Mouse (Mus musculus) frontal cortex, postnatal 36 days (tissue): Measurements from ENCODE around the gene Trappc11.
A peak's percentile ranks its signal among the peaks of the same experiment; 100 is the strongest.

Experiments
- DNase-seq, 2 experiments: peaks; one replicate each; pipeline ENCODE4 v3.0.0; 2022; ENCODE audit warnings: low spot score in 2 of 2

Trappc11 gene

DNA sequence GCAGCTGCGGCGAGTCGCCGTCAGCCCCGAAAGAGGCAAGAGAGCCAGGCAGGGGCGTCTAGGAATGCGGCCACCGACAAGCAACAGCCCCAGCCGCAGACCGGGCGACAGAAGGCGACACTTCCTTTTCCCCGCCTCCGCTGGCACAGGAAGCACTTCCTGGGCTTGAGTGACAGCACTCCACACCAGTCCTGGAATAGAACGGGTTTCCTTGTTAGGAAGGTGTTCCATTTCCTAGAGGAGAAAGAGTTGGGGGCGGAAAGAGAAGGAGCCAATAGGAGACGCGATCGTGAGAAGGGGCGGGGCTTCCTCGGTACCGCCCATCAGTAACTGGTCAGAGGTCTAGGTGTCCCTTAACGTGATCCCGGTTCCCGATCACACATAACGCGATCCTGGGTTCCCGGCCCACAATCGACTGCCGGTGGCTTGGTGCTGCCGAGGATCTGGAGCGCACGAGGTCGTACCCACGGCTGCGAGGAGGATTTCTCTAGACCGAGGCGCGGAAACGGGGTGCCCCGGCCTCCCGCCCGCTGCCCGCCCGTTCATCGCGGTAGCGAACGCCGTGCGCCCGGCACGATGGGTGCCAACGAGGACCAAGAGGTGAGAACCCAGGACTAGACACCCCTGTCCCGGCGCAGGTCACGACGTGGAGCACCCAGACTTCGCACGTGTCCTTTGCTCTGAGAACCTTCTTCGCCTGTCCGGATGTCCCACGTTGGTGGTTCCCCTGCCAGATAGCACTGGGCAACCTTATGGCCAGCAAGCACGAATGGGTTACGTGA is at the start of gene Trappc11, which contains the start of gene Rwdd4a:
TSS of gene Trappc11 (minus strand) at position 127 of the 782 bp plus-strand sequence.
TSS of gene Rwdd4a (plus strand) at position 321 of the 782 bp plus-strand sequence.
- peak; percentile 94 to 98 for DNase-seq

DNA sequence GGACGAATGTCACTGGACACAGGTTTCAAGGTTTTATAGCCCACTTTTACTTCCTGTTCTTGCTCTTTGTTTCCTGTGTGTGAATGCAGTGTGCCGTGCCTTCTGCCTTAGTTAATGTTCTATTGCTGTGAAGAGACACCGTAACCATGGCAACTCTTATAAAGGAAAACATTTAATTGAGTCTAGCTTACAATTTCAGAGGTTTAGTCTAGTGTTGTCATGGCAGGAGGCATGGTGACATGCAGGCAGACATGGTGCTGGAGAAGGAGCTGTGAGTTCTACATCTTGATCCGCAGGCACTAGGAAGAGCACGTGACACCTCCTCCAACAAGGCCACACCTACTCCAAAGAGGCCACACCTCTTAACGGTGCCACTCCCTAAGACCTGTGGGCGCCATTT is 48.2 kb upstream of the Trappc11 start:
- DNase-seq, result no peak

DNA sequence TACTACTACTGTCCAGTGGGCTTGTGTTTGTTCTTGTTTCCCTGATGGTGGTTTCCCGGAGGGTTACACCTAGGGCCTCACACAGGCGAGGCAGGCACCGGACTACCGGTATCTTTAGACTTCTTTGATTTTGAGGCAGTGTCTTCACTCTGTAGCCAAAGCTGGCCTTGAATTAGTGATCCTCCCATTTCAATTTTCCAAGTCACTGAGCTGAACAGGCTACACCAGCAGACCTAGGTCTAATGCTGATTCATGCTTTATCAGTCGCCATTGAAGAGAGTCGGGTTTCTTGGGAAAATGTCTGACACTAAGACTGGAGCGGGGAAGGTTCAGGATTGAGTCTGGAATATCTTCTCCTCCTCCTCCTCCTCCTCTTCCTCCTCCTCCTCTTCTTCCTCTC is 40.2 kb upstream of the Trappc11 start:
- DNase-seq, result no peak

DNA sequence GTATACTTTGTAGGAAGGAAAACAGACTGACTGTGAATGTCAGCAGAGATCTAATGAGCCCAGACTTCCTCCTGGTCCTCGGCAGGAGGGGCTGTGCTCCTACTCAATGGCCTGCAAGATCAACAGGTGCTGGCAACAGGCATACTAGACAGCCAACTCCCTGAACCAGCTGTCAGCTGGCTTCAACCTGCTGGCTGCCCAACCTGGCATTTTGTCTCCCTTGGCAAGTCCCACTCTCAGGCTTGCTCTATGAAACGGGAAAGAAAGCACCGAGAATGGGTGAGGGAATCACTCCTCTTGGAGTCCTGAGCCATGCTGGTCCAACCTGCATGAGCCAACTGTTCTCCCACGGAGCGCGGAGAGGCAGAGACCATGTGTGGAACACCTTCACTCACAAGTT is 36.9 kb upstream of the Trappc11 start:
- no peak for DNase-seq

DNA sequence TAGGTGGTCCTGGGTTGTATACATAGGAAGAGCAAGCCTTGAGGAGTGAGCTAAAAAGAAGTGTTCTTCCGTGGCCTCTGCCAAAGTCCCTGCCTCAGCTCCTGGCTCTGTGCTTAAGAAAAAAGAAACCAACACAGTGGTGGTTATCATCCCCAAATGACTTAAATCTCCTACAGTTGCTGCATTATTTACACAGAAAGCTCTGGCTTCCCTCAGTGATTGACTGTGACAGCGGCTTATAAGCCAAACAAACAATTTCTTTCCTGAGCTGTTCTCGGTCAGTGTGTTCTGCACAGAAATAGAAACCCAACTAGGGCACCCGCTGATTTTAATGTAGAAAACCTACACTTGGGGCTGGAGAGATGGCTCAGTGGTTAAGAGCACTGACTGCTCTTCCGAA is 34.8 kb upstream of the Trappc11 start:
- DNase-seq, result no peak

DNA sequence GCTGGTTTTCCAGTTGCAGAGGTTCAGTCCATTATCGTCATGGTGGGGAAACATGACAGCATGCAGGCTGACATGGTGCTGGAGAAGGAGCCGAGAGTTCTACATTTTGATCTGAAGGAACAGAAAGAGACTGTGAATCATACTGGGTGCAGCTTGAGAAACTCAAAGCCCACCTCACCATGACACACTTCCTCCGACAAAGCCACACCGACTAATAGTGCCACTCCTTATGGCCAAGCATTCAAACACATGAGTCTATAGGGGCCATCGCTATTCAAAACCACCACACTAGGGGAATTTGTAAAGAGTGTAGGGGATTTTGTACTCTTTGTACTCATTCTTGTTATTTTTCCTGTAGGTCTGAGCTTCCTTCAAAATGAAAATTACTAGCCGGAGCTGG is 33.3 kb upstream of the Trappc11 start:
- no peak for DNase-seq

DNA sequence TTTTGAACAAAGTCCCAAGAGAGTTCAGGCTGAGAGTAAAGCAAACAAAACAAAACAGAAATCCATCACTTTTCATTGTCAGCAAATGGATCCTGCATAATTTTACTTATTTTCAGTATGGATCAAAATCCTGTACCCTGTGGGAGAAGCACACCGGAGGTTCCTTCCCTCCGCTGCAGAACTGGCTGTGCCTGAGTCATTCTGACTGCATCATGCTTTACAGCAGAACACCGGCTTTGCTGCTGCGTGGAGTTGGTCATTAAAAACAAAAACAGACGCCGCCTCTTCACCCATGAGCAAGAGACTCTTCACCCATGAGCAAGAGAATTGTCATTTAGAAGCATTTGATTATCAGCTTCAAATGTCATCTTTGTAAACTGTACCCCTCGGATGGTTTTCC is 27.5 kb upstream of the Trappc11 start:
- DNase-seq, result no peak

DNA sequence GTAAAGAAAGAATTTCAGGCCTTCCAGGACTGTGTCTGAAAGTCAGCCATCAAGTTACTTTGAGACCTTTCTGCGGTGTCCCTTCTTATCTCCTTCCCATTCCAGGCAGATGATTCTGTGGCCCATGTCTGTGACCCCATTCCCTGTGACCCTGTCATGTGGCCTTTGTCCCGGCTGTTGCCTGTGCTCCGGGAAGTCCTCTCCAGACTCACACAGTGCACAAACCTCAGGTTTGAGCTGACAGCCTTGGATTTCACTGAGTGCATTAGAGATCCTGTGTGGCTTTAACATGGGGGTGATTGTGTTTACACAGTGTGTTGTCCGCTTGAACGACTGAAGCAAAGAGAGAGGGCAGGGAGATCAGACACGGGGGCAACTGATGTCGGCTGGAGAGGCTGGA is 25.0 kb upstream of the Trappc11 start:
- no peak for DNase-seq

DNA sequence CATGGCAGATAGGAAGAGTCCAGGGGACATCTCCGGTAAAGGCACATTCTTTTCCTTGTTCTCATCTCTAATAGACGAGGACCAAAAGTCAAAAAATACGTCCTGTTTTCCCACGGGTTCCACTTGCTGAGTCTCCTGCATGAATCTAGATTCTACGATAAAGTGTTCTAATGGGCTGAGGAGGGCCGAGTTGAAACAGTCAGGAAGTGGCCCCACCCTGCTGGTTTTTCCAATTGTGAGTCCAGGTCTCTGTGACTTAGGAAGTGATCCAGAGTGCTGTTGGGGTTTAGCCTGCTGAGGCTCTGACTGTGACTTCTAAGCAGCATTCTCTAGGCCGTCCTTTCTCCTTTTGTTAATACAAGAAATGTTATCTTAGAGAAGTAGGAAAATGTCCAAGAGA is 23.2 kb upstream of the Trappc11 start:
- no peak for DNase-seq

DNA sequence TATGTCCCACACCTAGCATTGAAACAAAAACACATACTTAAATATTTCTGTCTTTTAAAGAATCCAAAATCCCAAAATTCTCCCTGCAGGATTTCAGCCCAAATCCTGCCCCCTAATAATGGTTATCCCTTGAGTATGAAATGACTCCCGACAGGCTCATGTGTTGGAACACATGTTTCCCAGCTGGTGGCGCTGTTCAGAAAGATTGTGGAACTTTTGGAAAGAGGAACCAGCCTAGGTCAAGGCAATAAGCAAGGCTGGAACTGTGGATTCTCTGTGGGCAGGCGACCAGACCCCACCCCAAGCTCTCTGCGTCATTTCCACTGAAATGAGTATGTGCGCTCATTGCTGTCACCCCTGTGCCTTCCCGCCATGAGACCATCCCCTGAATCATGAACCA is 20.3 kb upstream of the Trappc11 start:
- no peak for DNase-seq

DNA sequence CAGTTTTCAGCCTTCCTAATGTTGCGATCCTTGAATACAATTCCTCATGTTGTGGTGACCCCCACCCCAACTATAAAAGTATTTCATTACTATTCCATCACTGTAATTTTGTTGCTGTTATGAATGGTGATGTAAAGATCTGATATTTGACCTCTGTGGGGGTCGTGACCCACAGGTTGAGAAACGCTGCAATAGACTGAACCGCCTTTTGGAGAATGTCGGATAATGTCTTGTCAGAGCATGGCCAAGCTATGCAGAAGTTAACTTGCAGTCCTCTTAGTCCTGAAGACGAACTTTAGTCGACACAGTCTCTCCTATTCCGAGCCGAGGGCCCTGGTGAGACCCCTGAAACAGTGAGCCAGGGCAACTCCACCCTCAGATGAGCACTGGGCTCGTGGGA is 13.8 kb upstream of the Trappc11 start:
- DNase-seq, result no peak

DNA sequence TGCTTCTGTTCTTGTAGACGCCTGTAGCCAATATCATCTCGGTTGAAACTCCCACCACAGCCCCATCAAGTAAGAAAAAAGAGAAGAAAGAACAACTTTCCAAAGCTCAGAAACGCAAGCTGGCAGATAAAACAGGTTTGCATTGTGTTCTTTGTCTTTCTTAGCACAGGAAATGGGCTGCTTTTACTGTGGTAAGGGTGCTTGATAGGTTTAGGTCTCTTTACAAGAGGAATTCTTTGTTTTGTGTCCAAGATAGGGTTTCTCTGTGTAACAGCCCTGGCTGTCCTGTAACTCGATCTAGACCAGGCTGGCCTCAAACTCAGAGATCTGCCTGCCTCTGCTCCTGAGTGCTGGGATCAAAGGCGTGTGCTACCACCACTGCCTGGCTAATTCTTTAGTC is 10.8 kb upstream of the Trappc11 start:
- no peak for DNase-seq

DNA sequence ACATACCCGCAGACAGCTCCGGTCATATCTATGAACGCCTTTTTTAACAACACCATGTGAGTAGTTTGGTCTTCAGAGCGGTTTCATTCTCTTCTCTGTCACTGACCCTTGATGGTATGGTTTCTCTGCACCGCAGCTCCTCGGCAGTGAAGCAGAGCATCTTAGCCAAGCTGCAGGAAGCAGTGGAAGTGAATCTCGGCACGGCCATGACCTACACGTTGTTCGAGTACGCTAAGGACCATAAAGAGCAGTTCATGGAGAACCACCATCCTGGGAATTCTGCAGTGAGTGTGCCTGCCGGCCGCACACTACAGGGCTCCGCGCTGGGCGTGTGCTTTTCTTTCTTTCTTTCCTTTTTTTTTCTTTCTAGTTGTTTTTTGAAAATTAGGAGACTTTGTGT is 9.5 kb upstream of the Trappc11 start:
- no peak for DNase-seq

DNA sequence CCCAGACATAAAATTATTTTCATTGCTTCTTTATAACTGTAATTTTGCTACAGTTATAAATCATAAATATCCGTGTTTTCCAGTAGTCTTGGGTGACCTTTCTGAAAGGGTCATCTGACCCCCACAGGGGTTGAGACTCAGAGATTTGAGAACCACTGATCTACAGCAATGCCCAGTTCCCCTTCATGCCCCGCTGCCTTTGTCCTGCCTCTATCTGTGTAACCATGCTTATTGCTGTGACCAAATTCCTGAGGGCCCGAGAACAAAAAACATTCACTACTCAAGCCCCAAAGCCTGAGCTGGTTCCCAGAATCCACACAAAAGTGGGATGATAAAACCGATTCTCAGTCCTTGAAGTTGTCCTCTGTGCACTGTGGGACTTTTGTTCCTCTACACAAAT is 5.1 kb upstream of the Trappc11 start:
- DNase-seq, result no peak

DNA sequence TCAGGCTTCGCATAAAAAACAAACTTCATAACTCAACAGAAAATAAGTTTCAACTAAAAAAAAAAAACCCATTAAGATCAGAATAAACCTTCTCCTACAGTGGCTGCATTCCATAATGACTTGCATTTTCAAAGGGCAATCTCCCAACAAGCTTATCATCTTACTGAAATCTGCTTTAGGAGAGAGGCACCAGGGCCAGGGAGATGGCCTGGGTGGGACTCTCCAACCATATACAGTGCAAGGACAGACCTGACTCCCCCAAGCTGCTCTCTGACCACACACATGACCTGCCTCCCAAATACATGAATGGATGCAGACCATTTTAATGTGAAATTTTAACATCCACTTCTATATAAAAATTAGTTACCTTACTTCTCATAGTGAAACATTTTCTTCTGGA is 5.2 kb downstream of the Trappc11 start:
- DNase-seq, result no peak

DNA sequence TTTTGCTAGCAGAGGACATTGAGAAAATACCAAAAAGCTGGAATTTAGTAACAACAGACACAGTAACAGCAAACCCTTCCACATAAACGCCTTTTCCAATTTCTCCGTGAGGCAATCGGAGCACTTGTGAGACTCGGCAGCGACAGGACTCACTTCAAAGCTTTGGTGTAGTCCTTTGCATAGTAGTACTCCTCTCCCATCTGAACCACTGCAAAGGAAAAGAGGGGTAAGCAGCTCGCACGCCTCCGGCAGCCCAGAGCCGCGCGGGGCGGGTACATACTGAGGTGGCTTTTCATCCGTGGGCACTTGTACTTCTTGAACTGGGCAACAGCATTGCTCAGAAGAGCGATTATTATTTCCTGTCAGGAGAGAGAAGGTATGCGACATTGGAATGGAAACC is 19.7 kb downstream of the Trappc11 start:
- no peak for DNase-seq

DNA sequence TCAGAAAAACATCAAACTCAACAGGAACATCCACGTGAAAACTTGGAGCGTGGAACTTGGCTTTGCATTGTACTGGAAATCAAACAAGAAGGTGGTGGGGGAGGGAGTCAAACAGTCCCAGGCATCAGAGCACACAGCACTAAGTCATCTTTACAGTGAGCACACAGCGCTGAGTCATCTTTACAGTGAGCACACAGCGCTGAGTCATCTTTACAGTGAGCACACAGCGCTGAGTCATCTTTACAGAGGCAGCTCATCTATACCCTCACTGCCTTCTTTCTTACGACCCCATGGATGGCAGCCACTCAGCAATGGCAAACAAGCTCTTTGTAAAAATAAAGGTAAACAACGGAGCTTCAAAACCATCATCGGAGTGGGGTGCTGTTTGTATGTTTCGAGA is 22.3 kb downstream of the Trappc11 start:
- DNase-seq, result no peak

DNA sequence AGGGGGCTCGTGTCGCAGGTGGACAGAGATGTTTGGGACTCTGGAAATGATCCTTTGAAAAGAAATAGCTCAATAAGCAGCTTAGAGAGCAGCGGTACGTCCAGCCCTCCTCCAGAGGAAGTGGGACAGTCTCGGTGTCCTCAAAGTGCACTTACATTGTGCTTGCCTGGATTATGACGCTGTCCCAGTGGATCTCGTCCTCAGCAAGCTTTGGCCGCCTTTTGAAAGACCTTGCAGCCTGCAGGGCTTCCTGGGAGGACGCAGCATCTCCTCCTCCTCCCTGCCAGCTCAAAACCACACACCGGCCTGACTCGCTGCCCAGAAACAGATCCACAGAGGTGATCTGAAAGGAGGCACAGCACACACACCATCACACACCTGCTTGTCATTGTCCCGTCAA is 27.8 kb downstream of the Trappc11 start:
- DNase-seq, result no peak

DNA sequence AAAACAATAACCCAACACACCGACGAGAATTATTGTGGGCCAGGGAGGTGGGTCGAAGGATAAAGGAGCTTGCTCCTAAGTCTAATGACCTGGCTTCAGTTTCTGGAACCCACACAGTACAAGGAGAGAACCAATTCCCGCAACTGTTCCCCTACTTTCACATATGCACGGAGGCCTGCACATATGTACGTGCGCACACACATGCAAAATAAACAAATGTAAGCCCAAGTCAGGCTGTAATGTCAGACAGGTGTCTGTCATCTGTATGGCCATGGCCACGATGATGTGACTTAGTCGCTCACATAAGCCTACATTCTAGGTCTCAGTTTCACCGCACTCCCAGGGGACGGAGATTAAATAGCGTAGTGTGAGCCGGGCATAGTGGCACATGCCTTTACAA is 30.7 kb downstream of the Trappc11 start:
- no peak for DNase-seq

DNA sequence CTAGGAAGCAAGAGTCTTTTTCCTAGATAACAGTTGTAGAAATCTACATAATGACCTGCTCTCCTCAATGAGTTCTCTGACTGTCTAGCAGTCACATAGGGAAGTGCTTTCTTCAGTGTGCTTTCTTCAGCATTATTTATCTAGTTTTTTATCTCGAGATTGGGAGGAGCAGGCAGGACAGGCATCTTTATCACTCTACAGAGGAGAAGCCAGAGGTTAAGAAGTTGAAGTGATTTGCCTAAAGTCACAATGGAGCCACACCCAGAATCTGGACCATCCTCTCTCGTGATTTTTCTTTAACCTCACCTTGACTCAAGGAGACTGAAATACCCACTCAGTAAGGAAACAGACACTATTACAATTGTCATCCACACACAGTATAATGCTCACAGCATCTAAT is 31.3 kb downstream of the Trappc11 start:
- no peak for DNase-seq

DNA sequence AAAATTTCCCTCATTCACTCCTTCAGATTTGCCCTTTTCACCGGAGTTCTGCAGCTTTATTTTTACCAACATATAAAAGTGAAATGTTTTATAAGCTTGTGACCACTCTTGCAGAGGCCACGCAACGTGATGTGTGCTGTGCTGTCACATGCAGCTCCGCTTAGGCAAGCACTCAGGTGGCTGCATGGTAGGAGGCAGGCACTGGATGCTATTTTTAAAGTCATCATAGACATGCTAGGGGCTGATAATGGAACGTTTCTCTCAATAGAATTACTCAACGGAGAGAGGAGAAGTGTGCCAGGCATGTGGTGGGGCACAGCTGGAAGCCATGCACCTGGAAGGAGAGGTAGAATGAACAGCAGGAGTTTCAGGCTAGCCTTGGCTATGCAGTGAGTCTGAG is 37.8 kb downstream of the Trappc11 start:
- no peak for DNase-seq

DNA sequence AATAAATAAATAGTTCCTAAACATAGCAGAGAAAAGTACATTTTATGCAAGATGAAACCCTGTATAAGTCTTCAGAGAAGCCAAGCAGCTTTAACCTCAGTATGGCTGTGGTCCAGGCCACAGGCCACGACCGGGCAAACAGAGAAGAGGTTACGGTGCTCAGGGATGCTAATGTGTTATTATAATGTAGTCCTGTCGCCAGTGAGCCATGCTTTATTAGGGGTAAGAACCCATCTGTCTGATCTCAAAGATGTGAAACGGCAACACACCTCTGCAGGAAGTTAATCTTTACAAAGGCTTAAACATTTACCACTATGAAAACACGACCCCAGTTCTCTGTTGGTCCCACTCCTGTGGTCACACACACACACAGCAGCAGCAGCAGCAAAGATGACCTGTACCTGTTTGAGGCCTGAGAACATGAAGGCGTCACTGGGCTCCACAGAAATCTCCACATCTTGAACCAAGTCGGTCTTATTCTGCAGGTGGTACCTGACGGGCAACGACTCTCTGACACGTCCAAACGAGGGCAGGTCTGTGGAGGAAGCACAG is 38.6 kb downstream of the Trappc11 start:
- DNase-seq, result no peak

DNA sequence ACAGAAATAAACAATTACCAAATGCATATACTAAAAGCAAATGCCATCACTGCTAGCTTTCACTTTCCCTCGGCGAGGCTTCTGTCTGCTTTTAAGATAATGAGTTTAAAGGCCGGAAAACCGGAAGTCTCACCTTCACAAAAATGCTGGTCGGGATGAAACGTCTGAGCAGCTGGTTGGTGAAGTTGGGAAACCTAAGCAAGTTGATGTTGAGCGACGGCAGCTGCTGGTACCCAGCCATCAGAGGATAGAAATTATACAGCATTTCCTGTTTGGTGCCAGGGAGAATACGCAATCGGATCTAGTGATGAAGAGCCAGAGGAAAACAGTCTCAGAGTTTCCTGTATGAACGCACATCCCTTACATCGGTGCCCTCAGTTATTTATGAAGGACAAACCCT is 40.2 kb downstream of the Trappc11 start:
- DNase-seq, result no peak

DNA sequence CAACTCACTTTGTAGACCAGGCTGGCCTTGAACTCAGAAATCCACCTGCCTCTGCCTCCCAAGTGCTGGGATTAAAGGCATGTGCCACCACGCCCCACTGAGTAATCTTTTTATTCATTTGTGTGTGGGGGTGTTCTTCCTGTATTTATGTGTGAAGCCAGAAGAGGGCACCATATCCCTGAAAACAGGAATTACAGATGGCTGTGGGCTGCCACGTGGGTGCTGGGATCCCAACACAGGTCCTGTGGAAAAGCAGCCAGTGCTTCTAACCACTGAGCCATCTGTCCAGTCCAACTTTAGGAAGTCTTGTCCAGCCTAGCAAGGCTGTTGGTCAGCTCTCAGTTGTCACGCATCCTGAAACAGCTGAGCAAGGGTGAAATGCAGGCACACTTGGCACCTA is 46.0 kb downstream of the Trappc11 start:
- no peak for DNase-seq
